Mouse (Mus musculus) embryonic fibroblast, embryonic 13.5 days (primary cell): ENCODE data around the gene Uhrf1bp1.

Experiments used
- CTCF ChIP-seq: IDR thresholded peaks from 2 replicates; pipeline ENCODE4 v1.5.1; 2011; ENCODE audit warnings: mild to moderate bottlenecking, control low read depth, low read length, moderate library complexity, borderline replicate concordance; ENCODE audit not compliant: insufficient read depth
- POLR2A ChIP-seq: IDR thresholded peaks from 2 replicates; pipeline ENCODE4 v1.6.1; 2011; ENCODE audit warnings: low read depth, mild to moderate bottlenecking, control low read depth, low read length, moderate library complexity

GRCm38 (mm10) chr17:27883994-27884393, 27.8 kb downstream of the Uhrf1bp1 start:
- TF ChIP-seq CTCF (no peak), POLR2A (no peak)
